1 mouse cellular context compared by ENCODE assay signal in the genomic region with DNA sequence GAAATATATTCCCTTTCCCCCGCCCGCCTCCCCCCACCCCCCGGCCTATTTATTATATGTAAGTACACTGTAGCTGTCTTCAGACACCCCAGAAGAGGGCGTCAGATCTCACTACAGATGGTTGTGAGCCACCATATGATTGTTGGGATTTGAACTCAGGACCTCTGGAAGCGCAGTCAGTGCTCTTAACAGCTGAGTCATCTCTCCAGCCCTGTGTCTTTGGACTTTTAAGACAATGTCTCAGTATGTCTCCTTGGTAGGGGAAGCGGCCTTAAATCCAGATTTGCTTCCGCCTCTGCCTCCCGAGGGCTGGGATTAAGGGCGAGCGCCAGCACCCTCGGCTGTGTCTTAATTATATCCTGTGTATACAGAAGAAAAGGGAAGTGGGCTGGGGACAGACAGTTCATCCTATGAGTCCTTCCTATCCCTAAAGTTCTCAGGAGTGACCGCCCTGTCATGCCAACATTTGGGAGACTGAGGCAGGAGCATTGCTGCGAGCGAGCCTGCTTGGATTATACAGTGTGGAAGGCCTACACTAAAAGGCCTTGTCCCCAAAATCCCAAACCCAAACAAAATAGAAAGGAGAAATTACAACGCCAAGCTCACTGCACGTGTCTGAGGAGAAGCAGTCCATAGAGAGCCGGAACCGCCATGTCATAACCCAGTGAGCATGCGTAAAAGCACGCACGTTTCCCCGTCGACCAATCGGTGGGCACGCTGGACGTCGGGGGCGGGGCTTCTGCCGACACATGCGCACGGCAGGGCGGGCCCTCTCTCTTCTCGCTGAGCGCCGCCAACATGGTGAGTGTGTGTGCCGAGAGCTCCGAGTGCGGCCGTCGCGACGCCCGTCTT.
TF ChIP-seq lines count a peak whose summit lies in the region.

Gene Rpl14, plus strand, starts transcription at position 704 of the 852 bp plus-strand sequence.

TF ChIP-seq in CH12.LX, 34 proteins besides CTCF, POLR2A, EP300 and RAD21 (continued from another document):
- TF ChIP-seq TBP (conservative IDR thresholded peaks at IDR 0.05; ENCODE audit: low read depth, low read length) (peak; percentile 93), JUN (IDR thresholded peaks at IDR 0.05; ENCODE audit: insufficient read depth, low read depth, low read length) (no peak), PAX5 (IDR thresholded peaks at IDR 0.05; ENCODE audit: low read length) (no peak), TCF12 (IDR thresholded peaks at IDR 0.05; ENCODE audit: low read depth, low read length) (peak; percentile 92), USF1 (IDR thresholded peaks at IDR 0.05; ENCODE audit: low read depth, low read length) (0 out of 2 replicates have a peak, but pooled peaks have one; percentile 28), BHLHE40 (IDR thresholded peaks at IDR 0.05; ENCODE audit: low read depth, low read length) (peak; percentile 94), USF2 (conservative IDR thresholded peaks at IDR 0.05; ENCODE audit: low read depth, low read length) (0 out of 2 replicates have a peak, but pooled peaks have one; percentile 4), JUND (conservative IDR thresholded peaks at IDR 0.05; ENCODE audit: low read depth, low read length) (no peak), MYC (IDR thresholded peaks at IDR 0.05; ENCODE audit: low read depth, low read length) (peak; percentile 99), ETS1 (conservative IDR thresholded peaks at IDR 0.05; ENCODE audit: low read depth, low read length) (no peak), ZC3H11A (IDR thresholded peaks at IDR 0.05; ENCODE audit: low read depth, low read length) (no peak), IRF4 (IDR thresholded peaks at IDR 0.05; ENCODE audit: low read depth, low read length) (no peak), MEF2A (IDR thresholded peaks at IDR 0.05; ENCODE audit: borderline replicate concordance, low read depth, low read length) (no peak), HCFC1 (IDR thresholded peaks at IDR 0.05; ENCODE audit: low read depth, low read length) (peak; percentile 75), KAT2A (IDR thresholded peaks at IDR 0.05; ENCODE audit: insufficient replicate concordance, low read length) (no peak), MAX (IDR thresholded peaks at IDR 0.05; ENCODE audit: low read length) (peak; percentile 96), POLR2AphosphoS2 (IDR thresholded peaks at IDR 0.05; ENCODE audit: low read depth, low read length) (no peak; the same call in none of the 2 replicates), SIN3A (IDR thresholded peaks at IDR 0.05; ENCODE audit: low read length) (peak; percentile 62), GABPA (IDR thresholded peaks at IDR 0.05; ENCODE audit: insufficient replicate concordance, low read depth, low read length) (no peak), NRF1 (IDR thresholded peaks at IDR 0.05; ENCODE audit: low read depth, low read length) (peak; percentile 90), UBTF (IDR thresholded peaks at IDR 0.05; ENCODE audit: low read depth, low read length) (no peak), ELF1 (IDR thresholded peaks at IDR 0.05; ENCODE audit: low read depth, low read length) (peak; percentile 75), RCOR1 (conservative IDR thresholded peaks at IDR 0.05; ENCODE audit: low read depth, low read length) (no peak), SMC3 (IDR thresholded peaks at IDR 0.05; ENCODE audit: low read depth, low read length) (no peak), MAFK (IDR thresholded peaks at IDR 0.05; ENCODE audit: insufficient replicate concordance, low read length) (peak; percentile 32; the same call in 1 of the 2 replicates), ZKSCAN1 (IDR thresholded peaks at IDR 0.05; ENCODE audit: borderline replicate concordance, low read depth, low read length) (no peak), MAZ (IDR thresholded peaks at IDR 0.05; ENCODE audit: low read depth, low read length) (no peak), ZMIZ1 (IDR thresholded peaks at IDR 0.05; ENCODE audit: low read depth, low read length) (peak; percentile 97), CHD1 (IDR thresholded peaks at IDR 0.05; ENCODE audit: low read depth, low read length) (no peak)
TF ChIP-seq in CH12.LX: peak in this region for 15.
